Mouse (Mus musculus) liver, adult (tissue): ENCODE measurements around the gene Tab1.

Source experiments
- GATA4 ChIP-seq: IDR thresholded peaks from 2 replicates; pipeline ENCODE4 v1.6.1; 2014; ENCODE audit warnings: mild to moderate bottlenecking, low read length; ENCODE audit not compliant: insufficient replicate concordance

The Tab1 gene

GRCm38 (mm10) chr15:80098809-80099208 is 34.1 kb upstream of the Tab1 start:
- no peak for TF ChIP-seq GATA4

DNA sequence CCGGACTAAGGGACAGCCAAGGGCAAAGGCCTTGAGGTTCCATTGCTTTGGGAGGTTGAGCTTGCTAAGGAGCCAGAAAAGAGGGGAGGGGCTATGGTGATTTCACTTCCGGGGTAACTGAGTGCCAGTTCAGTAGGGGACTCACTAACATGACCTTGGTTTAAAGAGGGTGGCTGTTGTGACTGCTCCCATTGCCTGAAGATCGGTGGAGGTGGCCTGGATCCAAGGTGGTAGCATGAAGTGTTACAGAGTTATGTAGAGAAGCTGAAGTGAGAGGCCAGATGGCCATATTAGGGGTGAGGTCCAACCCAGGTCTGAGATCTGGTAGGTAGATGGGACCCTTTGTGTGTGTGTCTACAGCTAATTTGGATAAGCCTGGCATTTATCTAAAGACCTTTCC is 33.5 kb upstream of the Tab1 start:
- no peak for TF ChIP-seq GATA4

DNA sequence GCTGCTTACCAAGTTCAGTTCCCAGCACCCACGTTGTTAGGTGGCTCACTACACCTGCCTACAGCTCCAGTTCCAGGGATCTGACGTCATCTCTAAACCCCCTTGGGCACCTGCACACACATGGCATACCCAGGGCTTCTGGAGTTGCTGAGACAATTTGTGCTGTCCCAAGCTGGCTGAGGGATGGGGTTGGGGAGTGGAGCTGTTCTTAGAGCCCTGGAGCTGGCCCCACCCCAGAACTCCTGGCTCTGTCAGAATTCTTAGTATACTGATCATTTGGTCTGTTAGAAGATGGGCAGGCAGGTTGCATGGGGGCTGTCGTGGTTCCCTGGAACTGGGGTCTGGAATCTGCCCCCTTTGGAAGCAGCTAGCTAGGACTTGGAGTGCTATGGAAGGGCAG is 32.7 kb upstream of the Tab1 start:
- no peak for TF ChIP-seq GATA4

- no peak for TF ChIP-seq GATA4
Observed at GRCm38 (mm10) chr15:80100871-80101270, 32.1 kb upstream of the Tab1 start.

DNA sequence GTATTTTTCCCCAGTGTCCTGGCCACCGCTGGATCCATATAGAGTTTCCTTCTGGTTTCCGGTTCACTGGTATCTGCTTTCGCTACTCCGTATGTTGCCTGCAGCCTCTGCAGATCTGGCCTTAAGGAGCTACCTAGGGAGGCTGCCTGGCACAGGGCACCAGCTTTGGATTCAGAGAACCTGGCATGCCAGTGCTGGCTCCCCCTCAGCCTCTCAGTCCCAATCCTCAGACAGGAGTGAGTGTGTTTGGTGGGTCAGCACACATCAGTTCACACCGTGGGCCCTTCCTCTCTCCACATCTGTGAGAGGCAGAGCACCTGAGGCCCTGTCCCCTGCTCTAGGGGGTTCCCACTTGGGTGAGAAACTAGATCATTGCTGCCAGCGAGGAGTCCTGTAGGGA is 31.4 kb upstream of the Tab1 start:
- TF ChIP-seq GATA4: no peak

GRCm38 (mm10) chr15:80102495-80102894 is 30.4 kb upstream of the Tab1 start:
- no peak for TF ChIP-seq GATA4

DNA sequence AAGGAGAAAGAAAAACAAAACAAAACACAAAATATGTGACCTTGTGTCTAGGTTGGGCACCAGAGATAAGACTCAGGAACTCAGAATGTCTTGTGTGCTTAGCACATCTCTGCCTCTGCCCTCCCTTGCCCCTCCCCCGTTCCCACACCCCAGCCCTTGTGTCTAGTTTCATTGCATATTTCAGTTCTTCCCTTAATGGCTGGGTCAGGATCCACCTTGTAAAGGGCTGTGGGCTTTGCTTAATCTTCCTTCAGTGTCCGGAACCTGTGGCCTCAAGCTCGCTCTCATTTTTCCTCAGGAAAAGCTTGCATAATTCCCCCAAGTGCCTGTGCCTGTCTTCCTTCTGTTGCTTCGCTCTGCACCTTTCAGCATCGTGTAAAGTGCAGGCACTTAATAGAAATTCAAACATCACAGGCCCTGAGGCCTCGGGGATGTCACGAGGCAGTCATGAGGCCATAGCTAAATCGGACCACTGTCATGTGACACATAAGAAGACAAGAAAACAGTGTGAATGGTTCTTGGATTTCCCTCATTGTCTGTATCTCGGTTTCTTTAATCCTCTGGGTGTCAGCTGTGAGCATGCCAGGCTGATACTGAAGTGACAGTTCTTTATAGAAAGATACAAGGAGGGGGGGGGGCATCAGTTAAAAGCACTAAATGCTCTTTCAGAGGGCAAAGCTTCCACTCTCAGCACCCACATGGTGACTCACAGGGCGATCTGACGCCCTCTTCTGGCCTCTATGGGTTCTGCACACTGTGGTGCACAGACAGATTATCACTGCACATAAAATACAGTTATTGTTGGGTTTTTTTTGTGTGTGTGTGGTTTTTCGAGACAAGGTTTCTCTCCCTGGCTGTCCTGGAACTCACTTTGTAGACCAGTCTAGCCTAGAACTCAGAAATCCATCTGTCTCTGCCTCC is 27.2 kb upstream of the Tab1 start:
- TF ChIP-seq GATA4: no peak

GRCm38 (mm10) chr15:80107143-80107542 is 25.8 kb upstream of the Tab1 start:
- TF ChIP-seq GATA4: no peak

GRCm38 (mm10) chr15:80107575-80107974 is 25.4 kb upstream of the Tab1 start:
- TF ChIP-seq GATA4: no peak

GRCm38 (mm10) chr15:80111436-80111835 is 21.5 kb upstream of the Tab1 start:
- TF ChIP-seq GATA4: no peak

- no peak for TF ChIP-seq GATA4
Observed at GRCm38 (mm10) chr15:80112499-80112898, 20.4 kb upstream of the Tab1 start.

- no peak for TF ChIP-seq GATA4
Observed at GRCm38 (mm10) chr15:80114414-80114813, 18.5 kb upstream of the Tab1 start.

DNA sequence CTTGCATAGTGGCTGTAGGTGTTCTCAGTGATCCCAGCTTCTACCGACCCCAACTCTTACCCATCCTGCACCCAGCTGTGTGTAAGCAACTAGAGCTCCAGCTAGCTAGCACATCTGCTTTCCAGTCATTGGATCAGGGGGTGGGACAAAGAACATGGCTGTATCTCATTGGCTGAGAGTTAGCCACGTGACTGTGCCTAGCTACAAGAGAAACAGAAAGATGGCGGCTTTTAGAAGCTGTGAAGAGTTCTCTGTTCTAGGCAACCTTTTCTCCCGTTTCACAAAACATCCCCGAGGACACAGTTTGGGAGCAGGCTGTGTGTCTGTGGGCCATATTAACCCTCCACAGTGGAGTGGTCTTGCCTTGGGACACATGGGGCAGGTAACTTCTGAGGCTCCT is 17.7 kb upstream of the Tab1 start:
- no peak for TF ChIP-seq GATA4

DNA sequence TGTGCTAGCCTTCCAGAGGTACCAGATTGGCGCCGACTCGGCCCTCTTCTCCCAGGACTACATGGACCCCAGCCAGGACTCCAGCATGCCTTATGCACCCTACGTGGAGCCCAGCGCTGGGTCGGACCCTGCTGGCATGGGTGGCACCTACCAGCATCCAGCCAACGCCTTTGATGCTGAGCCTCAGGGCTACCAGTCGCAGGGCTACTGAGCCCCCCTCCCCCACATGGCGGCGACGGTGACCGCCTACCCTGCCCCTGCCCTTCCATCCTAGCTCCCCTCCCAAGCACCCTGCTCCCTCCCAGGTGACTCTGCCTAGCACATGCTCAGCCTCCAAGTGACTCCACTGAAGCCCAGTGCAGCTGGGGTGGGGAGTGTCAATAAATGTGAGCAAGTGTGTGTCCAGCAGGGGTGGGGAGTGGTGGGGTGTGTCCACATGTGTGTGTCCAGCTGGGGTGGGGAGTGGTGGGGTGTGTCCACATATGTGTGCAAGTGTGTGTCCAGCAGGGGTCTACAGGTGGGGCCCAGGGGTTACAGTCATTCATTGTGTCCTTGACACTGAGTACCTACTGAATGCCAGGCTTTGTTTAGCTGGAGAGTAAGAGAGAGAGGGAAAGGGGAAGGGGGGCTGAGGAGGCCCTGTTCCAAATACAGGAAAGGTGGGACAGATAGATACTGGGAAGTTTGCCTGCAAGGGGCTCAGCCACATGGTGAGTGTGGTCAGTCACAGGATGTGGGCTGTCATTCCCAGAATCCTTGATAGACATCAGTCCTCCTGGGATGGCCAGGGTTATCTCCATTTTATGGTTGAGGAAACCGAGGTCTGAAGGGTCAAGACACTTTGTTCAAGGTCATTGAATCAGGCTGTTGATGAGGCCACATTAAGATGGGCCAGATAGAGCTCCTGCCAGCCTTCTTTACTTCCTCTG is 16.8 kb upstream of the Tab1 start:
- TF ChIP-seq GATA4: no peak

DNA sequence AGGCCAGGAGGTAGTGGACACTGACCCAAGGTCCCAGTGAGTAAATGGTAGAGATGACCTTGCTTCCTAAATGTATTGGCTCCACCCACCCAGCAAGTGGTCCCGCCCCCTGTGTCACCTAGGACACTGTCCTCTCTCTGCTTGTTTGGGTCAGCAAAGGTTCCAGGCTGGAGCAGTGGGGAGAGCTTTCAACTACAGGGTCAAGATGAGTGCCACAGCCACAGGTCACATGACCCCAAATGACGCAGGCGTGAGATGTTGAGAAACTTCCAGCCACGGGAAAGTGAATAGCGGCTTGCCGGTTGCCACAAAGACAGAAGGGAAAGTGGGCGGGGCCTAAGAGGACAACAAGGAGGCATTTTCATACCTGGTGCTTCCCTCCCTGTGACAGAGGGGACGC is 15.8 kb upstream of the Tab1 start:
- TF ChIP-seq GATA4: no peak

- TF ChIP-seq GATA4: no peak
Observed at GRCm38 (mm10) chr15:80119076-80119475, 13.9 kb upstream of the Tab1 start.
